Mouse (Mus musculus): ENCODE measurements around the gene Plekhg5. TPM values are rescaled to one million over a fixed set of nuclear protein-coding genes. Genes with fewer than 3 reads are reported as not detected.

Plekhg5 gene
- polyA plus RNA-seq (2012), result 33.3 and 51.8 TPM in 2 replicates

GRCm38 (mm10) chr4:152072121-152072601 is at the start of gene Plekhg5:
Gene Plekhg5, plus strand, starts transcription at chr4:152072498.

DNA sequence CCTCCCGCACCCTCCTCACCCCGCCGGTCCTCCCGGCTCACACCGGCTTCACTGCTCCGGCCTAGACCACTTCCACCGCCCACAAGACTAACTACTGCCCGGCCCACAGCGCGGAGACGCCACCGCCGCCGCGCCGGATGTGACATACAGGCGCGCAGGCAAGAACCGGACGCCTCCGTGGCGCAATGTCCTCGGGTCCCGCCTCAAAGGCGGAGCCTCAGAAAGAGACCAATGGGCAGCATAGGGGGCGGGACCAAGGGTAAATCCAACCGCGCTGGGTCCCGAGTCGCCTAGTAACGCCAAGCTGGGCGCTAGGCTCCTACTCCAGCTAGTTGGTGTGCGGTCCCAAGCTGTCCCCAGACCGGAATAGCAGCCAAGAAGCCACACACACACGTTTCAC is 44.8 kb upstream of the Plekhg5 start, which contains the start of gene Zbtb48:
TSS of gene Zbtb48 (minus strand) at position 148 of the 400 bp plus-strand sequence.

GRCm38 (mm10) chr4:152038225-152038984 is 33.9 kb upstream of the Plekhg5 start, which contains the start of gene Tas1r1:
Gene Tas1r1, minus strand, starts transcription at chr4:152038568.

DNA sequence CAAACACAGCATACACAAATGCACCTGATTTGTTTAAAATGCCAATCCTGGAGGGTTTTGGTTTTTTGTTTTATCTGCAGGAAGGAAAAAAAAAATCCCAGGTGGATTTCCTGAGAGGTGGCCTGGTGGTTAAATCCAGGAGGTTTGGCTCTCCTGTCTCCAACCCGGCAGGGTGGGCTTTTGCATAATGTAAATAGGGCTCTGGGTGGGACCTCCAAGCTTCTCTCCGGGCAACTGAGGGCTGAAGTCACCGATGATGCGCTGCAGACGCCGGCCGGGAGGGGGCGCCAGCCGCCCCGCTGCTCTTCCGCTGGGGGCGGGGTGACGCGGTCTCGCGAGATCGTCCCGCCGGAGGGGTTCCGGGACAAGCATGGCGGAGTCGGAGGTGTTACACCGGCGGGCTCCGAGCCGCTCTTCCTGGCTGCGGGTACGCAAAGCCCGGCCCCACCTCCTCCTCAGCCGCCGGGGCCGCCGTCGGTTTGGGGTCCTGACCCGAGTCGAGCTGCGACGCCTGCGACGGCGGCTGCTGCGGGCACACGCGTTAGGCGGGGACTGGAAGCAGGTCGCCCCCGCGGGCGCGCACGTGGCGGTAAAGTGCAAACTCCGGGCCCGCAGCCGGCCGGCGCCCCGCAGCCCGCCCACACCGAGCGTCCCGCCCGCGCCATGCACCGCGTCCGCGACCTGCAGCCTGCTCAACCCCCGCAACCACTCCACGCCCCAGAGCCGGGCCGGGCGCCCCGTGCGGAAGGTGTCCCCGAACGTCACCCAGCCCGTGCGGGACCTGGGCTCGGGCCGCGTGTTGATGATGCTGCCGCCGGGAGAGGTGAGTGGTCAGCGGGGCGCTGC is 33.1 kb upstream of the Plekhg5 start, which contains the start of gene Nol9:
TSS of gene Nol9 (plus strand) at position 337 of the 846 bp plus-strand sequence.

GRCm38 (mm10) chr4:152115921-152116612 is 43.8 kb downstream of the Plekhg5 start, which contains the start of gene Tnfrsf25:
Gene Tnfrsf25, plus strand, starts transcription at chr4:152115934.

GRCm38 (mm10) chr4:152151966-152152544 is 79.8 kb downstream of the Plekhg5 start, which contains the start of gene Espn:
Gene Espn, minus strand, starts transcription at chr4:152152371.

GRCm38 (mm10) chr4:152158585-152159284 is 86.4 kb downstream of the Plekhg5 start, which contains the start of gene Hes2:
Gene Hes2, plus strand, starts transcription at chr4:152158867.

Other genes starting within 250 kb of the Plekhg5 start
- 8.7 and 17.7 TPM in 2 replicates for gene Camta1, start 210.6 kb upstream of the Plekhg5 start, polyA plus RNA-seq (2012)
- gene Dnajc11, start 138.8 kb upstream of the Plekhg5 start, polyA plus RNA-seq (2012), result 27.1 and 33.1 TPM in 2 replicates
- gene Thap3, start 83.5 kb upstream of the Plekhg5 start, polyA plus RNA-seq (2012), result 27.9 and 29.0 TPM in 2 replicates
- gene Phf13, start 76.2 kb upstream of the Plekhg5 start, polyA plus RNA-seq (2012), result 12.8 and 20.6 TPM in 2 replicates
- 22.4 and 22.8 TPM in 2 replicates for gene Klhl21, start 63.7 kb upstream of the Plekhg5 start, polyA plus RNA-seq (2012)
- gene Zbtb48, start 44.8 kb upstream of the Plekhg5 start, polyA plus RNA-seq (2012), result 13.4 and 14.0 TPM in 2 replicates
- gene Tas1r1, start 33.9 kb upstream of the Plekhg5 start, polyA plus RNA-seq (2012), result 0.82 and 0.88 TPM in 2 replicates
- gene Nol9, start 33.2 kb upstream of the Plekhg5 start, polyA plus RNA-seq (2012), result 32.6 and 33.5 TPM in 2 replicates
- 0.35 and 0.43 TPM in 2 replicates for gene Tnfrsf25, start 43.4 kb downstream of the Plekhg5 start, polyA plus RNA-seq (2012)
- gene Espn, start 79.9 kb downstream of the Plekhg5 start, polyA plus RNA-seq (2012), result 10.1 and 13.1 TPM in 2 replicates
- gene Hes2, start 86.4 kb downstream of the Plekhg5 start, polyA plus RNA-seq (2012), result not detected in 2 replicates
- gene Acot7, start 105.6 kb downstream of the Plekhg5 start, polyA plus RNA-seq (2012), result 107 and 114 TPM in 2 replicates
- 0.26 and 0.93 TPM in 2 replicates for gene Gpr153, start 201.7 kb downstream of the Plekhg5 start, polyA plus RNA-seq (2012)
- gene Hes3, start 219.2 kb downstream of the Plekhg5 start, polyA plus RNA-seq (2012), result 0.06 TPM in 1 of 2 replicates, not detected in the other
- gene Icmt, start 224.7 kb downstream of the Plekhg5 start, polyA plus RNA-seq (2012), result 12.0 and 12.6 TPM in 2 replicates
- gene Rnf207, start 246.5 kb downstream of the Plekhg5 start, polyA plus RNA-seq (2012), result 0.37 TPM in 1 of 2 replicates, not detected in the other